Mouse (Mus musculus) kidney, adult 2 months (tissue): ENCODE data around the gene Mrpl34.

Experiments
- CTCF ChIP-seq: fragments of 200-500 bp; conservative IDR thresholded peaks from 2 replicates; pipeline ENCODE4 v1.5.1; 2011; ENCODE audit warnings: low read depth, mild to moderate bottlenecking, control low read depth, low read length, moderate library complexity, mixed read lengths; ENCODE audit not compliant: insufficient read depth, insufficient read length
- POLR2A ChIP-seq: fragments of 200-500 bp; IDR thresholded peaks from one replicate; pipeline ENCODE4 v1.6.1; 2011; ENCODE audit warnings: low read depth, low read length, control low read depth

DNA sequence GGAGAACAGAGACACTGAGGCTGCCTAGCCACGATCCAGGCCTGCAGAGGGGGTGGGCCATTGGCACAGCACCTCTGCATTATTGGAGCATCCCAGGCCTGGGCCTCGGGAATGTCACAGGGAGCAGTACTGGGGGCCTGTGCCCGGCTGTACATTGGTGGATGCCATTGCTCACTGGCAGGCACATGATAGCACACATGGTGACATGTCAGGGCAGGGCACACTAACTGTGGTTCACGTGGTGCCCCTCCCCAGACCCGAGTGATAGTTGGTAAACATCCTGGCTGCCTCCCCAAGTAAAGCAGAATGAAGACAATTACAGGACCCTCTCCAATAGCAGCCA lies 6.1 kb downstream of the Mrpl34 start:
- TF ChIP-seq CTCF (no peak), POLR2A (no peak)
